Mouse (Mus musculus) small intestine, adult 2 months (tissue): ENCODE results near the gene Zbtb12. TPM values are rescaled to one million over a fixed set of nuclear protein-coding genes. Genes with fewer than 3 reads are reported as not detected.

Experiments
- H3K27ac ChIP-seq: fragments of 200-500 bp; 2 replicates; pipeline ENCODE4 v1.5.1; 2012; ENCODE audit warnings: low read depth, low read length, control low read depth, inconsistent platforms; ENCODE audit not compliant: insufficient read depth
- H3K27me3 ChIP-seq: fragments of 200-500 bp; 2 replicates; pipeline ENCODE4 v1.6.1; 2012; ENCODE audit warnings: mild to moderate bottlenecking, moderate library complexity, low read length, inconsistent platforms; ENCODE audit not compliant: control insufficient read depth, insufficient read depth
- H3K36me3 ChIP-seq: fragments of 200-500 bp; 2 replicates; pipeline ENCODE4 v1.6.1; 2012; ENCODE audit warnings: mild to moderate bottlenecking, low read length, control low read depth, inconsistent platforms; ENCODE audit not compliant: control insufficient read depth, insufficient read depth
- H3K4me1 ChIP-seq: fragments of 200-500 bp; 2 replicates; pipeline ENCODE4 v1.6.1; 2012; ENCODE audit warnings: low read length, inconsistent platforms, mixed read lengths; ENCODE audit not compliant: control insufficient read depth, insufficient read depth, insufficient read length
- H3K4me3 ChIP-seq: fragments of 200-500 bp; 2 replicates; pipeline ENCODE4 v1.5.1; 2012; ENCODE audit warnings: low read depth, mild to moderate bottlenecking, control low read depth, inconsistent platforms, low read length, moderate library complexity
- CTCF ChIP-seq: fragments of 200-500 bp; IDR thresholded peaks from 2 replicates; pipeline ENCODE4 v1.5.1; 2012; ENCODE audit warnings: low read depth, mild to moderate bottlenecking, control low read depth, inconsistent platforms, low read length, moderate library complexity, mixed read lengths; ENCODE audit not compliant: insufficient replicate concordance, insufficient read length; ENCODE audit errors: extremely low read depth
- POLR2A ChIP-seq: fragments of 200-500 bp; IDR thresholded peaks from 2 replicates; pipeline ENCODE4 v1.6.1; 2012; ENCODE audit warnings: low read depth, mild to moderate bottlenecking, control low read depth, inconsistent platforms, low read length, moderate library complexity
- whole genome bisulfite sequencing: fragments of 180-500 bp; shearing (Covaris S2); methylation state at CpG from one replicate; pipeline ENCODE4 v1.1.7; 2018; 5-methylcytosine and 5-hydroxymethylcytosine counted together
- polyA plus RNA-seq: library from polyadenylated mRNA; depleted of rRNA; stranded (reverse); fragments of >200 nt; gene quantifications from 2 replicates; pipeline ENCODE4 v1.2.3, GENCODE M21; 2012

Zbtb12 gene
- polyA plus RNA-seq, 1 experiment: 6.8 TPM

DNA sequence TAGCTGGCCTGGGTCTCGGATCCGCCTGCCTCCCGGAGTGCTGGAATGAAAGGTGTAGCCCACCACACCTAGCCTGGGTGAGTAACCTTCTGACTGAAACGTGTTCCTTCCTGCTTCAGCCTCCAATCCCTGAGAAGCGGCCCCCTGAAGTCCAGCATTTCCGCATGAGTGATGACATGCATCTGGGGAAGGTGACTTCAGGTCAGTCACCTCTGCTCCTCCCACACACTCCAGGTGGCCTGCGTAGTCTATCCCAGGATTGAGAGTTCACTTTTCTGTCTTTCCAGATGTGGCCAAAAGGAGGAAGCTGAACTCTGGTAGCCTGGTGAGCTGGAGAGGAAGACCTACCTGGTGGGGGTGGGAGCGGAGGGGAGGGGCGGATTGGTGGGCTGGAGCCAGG lies 23.6 kb downstream of the Zbtb12 start:
- Histone ChIP-seq H3K4me1 (no peaks in the 10 kb centered on the region; the same call in 1 of the 2 replicates), H3K4me3 (no peak overlapping the region), H3K27ac (no peak overlapping the region), H3K27me3 (no peaks in the 10 kb centered on the region), H3K36me3 (peaks cover 58% of the 10 kb centered on the region)
- 89% methylated on average over 9 of the region's 9 CpGs for WGBS
- no peak for TF ChIP-seq CTCF

DNA sequence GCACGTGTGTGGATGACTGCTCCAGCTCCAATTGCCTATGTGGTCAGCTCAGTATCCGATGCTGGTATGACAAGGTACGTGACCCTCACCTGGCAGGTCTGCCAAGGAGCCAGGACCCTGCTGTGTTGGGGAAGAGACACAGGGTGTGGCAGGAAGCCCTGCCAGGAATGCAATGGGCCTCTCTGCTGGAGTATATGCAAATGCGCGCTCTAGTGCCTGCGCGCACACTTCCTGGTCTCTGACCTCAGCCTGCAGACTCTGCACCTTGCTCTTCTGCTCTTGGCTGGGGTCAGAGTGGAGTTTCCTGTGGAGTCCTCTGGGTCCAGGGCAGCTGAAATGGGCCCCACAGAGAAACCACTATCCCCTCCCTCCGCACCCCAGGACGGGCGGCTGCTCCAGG lies 31.7 kb downstream of the Zbtb12 start:
- Histone ChIP-seq H3K4me1 (peaks cover 22% of the 10 kb centered on the region), H3K4me3 (peak overlapping the region; percentile 7; the same call in 1 of the 2 replicates), H3K36me3 (peaks cover 71% of the 10 kb centered on the region), H3K27me3 (no peaks in the 10 kb centered on the region), H3K27ac (peak overlapping the region; percentile 76)
- TF ChIP-seq CTCF: no peak
- TF ChIP-seq POLR2A: no peak
- WGBS: 36% methylated on average over 10 of the region's 10 CpGs

DNA sequence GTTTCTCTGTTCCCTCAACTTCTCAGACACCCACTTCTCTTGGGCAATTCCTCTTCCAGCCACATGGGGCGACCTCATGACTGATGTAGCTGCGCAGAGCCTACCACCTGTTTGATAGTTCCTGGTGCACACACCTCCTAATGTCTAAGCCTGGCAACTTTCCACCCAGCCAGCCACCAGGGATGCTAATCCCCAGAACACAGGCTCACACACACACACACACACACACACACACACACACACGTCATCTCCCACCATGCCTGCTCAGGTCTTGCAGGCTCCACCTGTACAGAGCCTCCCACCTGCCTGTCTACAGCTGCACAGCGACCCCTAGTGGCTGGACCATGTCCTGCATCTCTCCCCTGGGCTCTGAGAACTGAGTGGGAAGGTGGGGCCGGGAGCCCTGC lies 32.7 kb downstream of the Zbtb12 start:
- Histone ChIP-seq H3K4me1 (peaks cover 22% of the 10 kb centered on the region), H3K4me3 (no peak overlapping the region), H3K27me3 (no peaks in the 10 kb centered on the region), H3K36me3 (peaks cover 61% of the 10 kb centered on the region), H3K27ac (no peak overlapping the region)
- TF ChIP-seq CTCF (peak; percentile 94), POLR2A (peak; percentile 27; the same call in 1 of the 2 replicates)
- WGBS: 21% methylated on average over 5 of the region's 5 CpGs

DNA sequence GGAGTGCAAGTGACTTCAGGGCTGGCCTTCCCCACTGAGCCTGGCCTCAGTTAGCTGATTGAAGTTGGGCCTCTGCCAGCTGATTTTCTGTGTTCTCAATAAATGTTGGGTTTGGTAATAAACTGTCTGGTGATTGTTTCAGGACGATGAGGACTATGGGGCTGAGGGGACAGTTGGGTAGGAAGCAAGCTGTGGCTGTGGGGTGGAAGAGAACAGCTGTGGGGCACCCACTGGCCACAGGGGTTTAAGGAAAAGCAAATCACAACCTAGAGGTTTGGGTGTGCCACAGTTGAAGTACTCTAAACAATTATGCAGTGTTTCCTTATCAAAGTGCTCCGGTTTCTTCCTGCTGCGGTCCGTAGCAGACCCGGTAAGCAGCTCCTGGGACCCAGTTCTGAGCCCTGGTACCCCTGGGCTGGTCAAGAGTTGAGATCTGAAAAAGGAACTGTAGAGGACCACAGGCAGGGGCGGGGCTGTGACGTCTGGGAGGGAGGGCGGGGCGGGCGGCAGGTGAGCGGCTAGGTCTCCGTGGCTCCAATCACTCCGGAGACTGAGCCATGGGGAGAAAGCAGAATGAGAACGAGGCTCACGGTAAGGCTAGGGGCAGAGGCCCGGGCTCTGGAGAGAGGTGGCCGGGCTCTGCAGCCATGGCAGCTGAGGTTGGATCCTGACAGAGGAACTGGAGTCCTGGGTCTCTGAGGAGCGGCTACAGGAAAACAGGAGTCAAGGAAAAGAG lies 34.8 kb downstream of the Zbtb12 start, which contains the start of gene Slc44a4:
Slc44a4 (plus strand) TSS at position 537 of the 736 bp plus-strand sequence.
- peaks cover 44% of the 10 kb centered on the region for H3K36me3 ChIP-seq
- H3K4me1 ChIP-seq: peaks cover 29% of the 10 kb centered on the region
- TF ChIP-seq POLR2A (peak; percentile 73; the same call in 1 of the 2 replicates), CTCF (no peak)
- 18% methylated on average over 18 of the region's 18 CpGs for WGBS
- H3K27me3 ChIP-seq: no peaks in the 10 kb centered on the region
- H3K27ac ChIP-seq: peak within 1 kb of the TSS; percentile 89
- peak within 1 kb of the TSS; percentile 61 for H3K4me3 ChIP-seq

DNA sequence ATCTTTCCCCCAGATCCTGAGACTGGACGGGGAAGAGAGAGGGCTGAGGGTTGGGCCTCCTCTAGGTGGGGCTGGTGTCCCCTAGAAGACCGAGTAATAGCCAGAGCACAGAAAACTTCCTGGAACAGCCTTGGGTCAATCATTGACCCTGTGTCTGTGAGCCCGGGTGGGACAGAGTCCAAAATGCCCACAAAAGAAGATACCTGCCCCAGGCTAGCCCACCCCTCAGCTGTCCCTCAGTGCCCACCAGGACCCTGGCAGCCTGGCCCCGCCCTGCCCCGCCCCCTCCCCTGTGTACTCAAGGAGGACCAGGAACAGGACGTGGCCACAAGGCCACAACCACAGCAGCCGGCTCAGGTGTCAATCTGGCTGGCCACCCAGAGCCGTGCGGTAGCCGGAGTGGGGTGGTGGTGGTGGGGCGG lies 36.1 kb downstream of the Zbtb12 start:
- Histone ChIP-seq H3K27me3 (no peaks in the 10 kb centered on the region), H3K4me3 (peak overlapping the region; percentile 61), H3K36me3 (peaks cover 42% of the 10 kb centered on the region), H3K4me1 (peaks cover 27% of the 10 kb centered on the region), H3K27ac (peak overlapping the region; percentile 89)
- TF ChIP-seq POLR2A (no peak; the same call in 1 of the 2 replicates), CTCF (peak; percentile 63; the same call in 1 of the 2 replicates)
- 6% methylated on average over 11 of the region's 11 CpGs for WGBS

DNA sequence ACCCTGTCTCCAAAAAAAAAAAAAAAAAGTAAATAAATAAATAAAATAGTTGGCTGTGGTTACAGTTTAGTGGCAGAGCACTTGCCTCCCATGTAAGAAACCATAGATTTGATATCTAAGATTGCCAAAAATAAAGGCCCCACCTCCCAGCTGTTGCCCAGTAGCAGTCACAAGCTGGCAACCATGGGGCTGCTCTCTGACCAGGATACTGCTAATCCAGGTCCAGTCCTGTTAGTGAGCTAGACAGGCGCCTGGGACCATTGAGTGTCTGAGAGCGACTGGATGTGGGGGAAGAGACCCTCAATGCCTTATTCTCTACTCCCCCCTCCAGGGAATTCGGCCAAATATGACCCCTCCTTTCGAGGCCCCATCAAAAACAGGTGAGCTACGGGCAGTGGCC lies 37.0 kb downstream of the Zbtb12 start:
- Histone ChIP-seq H3K27ac (no peak overlapping the region), H3K27me3 (no peaks in the 10 kb centered on the region), H3K4me1 (peaks cover 20% of the 10 kb centered on the region), H3K36me3 (peaks cover 35% of the 10 kb centered on the region), H3K4me3 (no peak overlapping the region)
- 93% methylated on average over 5 of the region's 5 CpGs for WGBS
- no peak for TF ChIP-seq POLR2A
- TF ChIP-seq CTCF: no peak

DNA sequence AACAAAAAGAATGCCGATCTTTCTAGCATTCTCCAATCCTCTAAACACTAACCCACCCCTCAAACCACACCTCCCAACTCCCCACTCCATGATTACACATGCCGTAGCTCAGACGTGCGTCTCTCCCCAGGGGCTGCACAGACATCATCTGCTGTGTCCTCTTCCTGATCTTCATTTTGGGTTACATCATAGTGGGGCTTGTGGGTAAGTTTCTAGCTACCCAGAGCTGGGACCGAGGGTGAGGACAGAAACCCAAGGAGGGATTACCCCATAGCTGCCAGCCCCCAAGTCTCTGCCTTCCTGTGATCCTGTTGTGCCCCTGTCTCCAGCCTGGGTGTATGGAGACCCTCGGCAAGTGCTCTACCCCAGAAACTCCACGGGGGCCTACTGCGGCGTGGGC lies 37.9 kb downstream of the Zbtb12 start:
- WGBS: 72% methylated on average over 9 of the region's 9 CpGs
- H3K36me3 ChIP-seq: peaks cover 29% of the 10 kb centered on the region
- H3K4me1 ChIP-seq: peaks cover 14% of the 10 kb centered on the region
- H3K27me3 ChIP-seq: no peaks in the 10 kb centered on the region
- H3K27ac ChIP-seq: peak overlapping the region; percentile 67
- TF ChIP-seq CTCF (no peak), POLR2A (no peak)
- 0 out of 2 replicates have a peak overlapping the region, but pooled peaks have one; percentile 2 for H3K4me3 ChIP-seq

DNA sequence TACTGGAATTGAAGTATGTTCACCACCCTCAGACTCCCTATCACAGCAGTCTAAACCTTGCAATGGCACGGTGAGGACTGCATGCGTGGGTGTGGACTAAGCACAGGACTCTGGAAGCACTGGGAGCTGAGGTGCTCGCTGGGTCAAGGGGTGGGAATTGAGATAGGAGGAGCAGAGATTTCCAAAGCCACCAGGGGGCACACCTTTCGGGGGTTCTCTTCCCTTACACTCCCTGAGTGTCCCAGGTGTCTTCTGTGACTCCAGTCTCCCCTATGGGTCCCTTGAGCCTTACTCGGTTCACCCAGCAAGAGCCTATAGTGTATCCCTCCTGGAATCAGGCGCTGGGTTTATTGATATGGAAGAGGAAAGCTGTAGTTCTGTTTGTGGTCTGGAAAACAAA lies 43.7 kb downstream of the Zbtb12 start:
- peaks cover 15% of the 10 kb centered on the region for H3K36me3 ChIP-seq
- peaks cover 2% of the 10 kb centered on the region; the same call in 1 of the 2 replicates for H3K4me1 ChIP-seq
- peak; percentile 20; the same call in 1 of the 2 replicates for TF ChIP-seq CTCF
- TF ChIP-seq POLR2A: no peak
- H3K4me3 ChIP-seq: no peak overlapping the region
- no peaks in the 10 kb centered on the region for H3K27me3 ChIP-seq
- no peak overlapping the region for H3K27ac ChIP-seq
- whole genome bisulfite sequencing: 53% methylated on average over 6 of the region's 6 CpGs
